In the genomic region with DNA sequence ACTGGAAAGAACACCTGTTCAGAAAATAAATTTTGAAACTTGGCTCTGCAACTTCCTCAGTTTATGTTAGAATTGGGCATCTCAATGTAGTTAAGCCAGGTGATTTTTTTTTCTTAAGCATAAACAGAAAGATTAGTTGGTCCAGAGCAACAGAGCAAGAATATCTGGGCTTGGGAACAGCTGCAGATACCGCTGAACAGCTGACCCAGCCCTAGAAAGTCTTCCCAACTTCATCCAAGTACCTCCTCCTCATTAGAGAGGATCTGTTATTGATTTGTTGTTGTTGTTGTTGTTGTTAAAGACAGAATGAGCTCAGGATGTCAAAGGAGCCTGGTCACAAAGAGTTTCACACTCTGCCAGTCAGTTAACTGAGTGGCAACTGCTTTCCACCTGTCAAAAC, we compare ENCODE assay signal across 31 mouse cellular contexts. TPM values are rescaled to one million over a fixed set of nuclear protein-coding genes. Genes with fewer than 3 reads are reported as not detected.
"Had no signal": no experiment of that assay in that cellular context is flagged by ENCODE, and none has a peak within 500 bp of the region (broad histone marks: within the 10 kb centered on the region; RNA-seq: fewer than 3 reads in every experiment).

No protein-coding gene starts in this region.

- H3K9ac ChIP-seq: limb, embryonic 12.5 days; limb, embryonic 13.5 days; limb, embryonic 15.5 days; liver, embryonic 12.5 days; liver, embryonic 13.5 days; liver, embryonic 14.5 days; liver, embryonic 15.5 days; liver, postnatal 0 days; lung, embryonic 14.5 days; lung, embryonic 15.5 days; midbrain, embryonic 12.5 days; midbrain, embryonic 13.5 days; midbrain, embryonic 15.5 days; neural tube, embryonic 12.5 days had no signal

- H3K9me3 ChIP-seq: limb, embryonic 10.5 days; limb, embryonic 12.5 days; limb, embryonic 13.5 days; limb, embryonic 15.5 days; liver, embryonic 15.5 days; lung, embryonic 15.5 days; midbrain, embryonic 10.5 days; midbrain, embryonic 12.5 days; midbrain, embryonic 13.5 days; midbrain, embryonic 15.5 days; neural tube, embryonic 12.5 days had no signal

- H3K36me3 ChIP-seq: limb, embryonic 10.5 days; limb, embryonic 12.5 days; limb, embryonic 13.5 days; limb, embryonic 15.5 days; liver, embryonic 12.5 days; liver, embryonic 13.5 days; liver, embryonic 15.5 days; lung, embryonic 15.5 days; midbrain, embryonic 10.5 days; midbrain, embryonic 12.5 days; midbrain, embryonic 13.5 days; midbrain, embryonic 15.5 days; neural tube, embryonic 12.5 days had no signal

- H3K27me3 ChIP-seq: limb, embryonic 12.5 days; limb, embryonic 13.5 days; limb, embryonic 15.5 days; liver, embryonic 12.5 days; liver, embryonic 13.5 days; liver, embryonic 15.5 days; lung, embryonic 15.5 days; megakaryocyte, embryonic 14.5 days; midbrain, embryonic 12.5 days; midbrain, embryonic 13.5 days; midbrain, embryonic 15.5 days; neural tube, embryonic 12.5 days had no signal

- ATAC-seq: liver, embryonic 12.5 days; liver, postnatal 0 days; lung, postnatal 0 days; midbrain, embryonic 13.5 days; midbrain, embryonic 15.5 days; midbrain, embryonic 16.5 days had no signal

- H3K4me1 ChIP-seq: limb, embryonic 10.5 days; limb, embryonic 12.5 days; limb, embryonic 13.5 days; limb, embryonic 15.5 days; liver, embryonic 12.5 days; liver, embryonic 13.5 days; liver, embryonic 15.5 days; lung, embryonic 15.5 days; megakaryocyte, embryonic 14.5 days; midbrain, embryonic 10.5 days; midbrain, embryonic 12.5 days; midbrain, embryonic 13.5 days; midbrain, embryonic 15.5 days; neural tube, embryonic 12.5 days had no signal

- H3K4me3 ChIP-seq: limb, embryonic 10.5 days; limb, embryonic 12.5 days; limb, embryonic 13.5 days; limb, embryonic 15.5 days; liver, embryonic 12.5 days; liver, embryonic 13.5 days; liver, embryonic 15.5 days; lung, embryonic 15.5 days; megakaryocyte, embryonic 14.5 days; midbrain, embryonic 10.5 days; midbrain, embryonic 12.5 days; midbrain, embryonic 13.5 days; midbrain, embryonic 15.5 days; neural tube, embryonic 12.5 days had no signal

- H3K27ac ChIP-seq: limb, embryonic 10.5 days; limb, embryonic 12.5 days; limb, embryonic 13.5 days; limb, embryonic 15.5 days; liver, embryonic 12.5 days; liver, embryonic 13.5 days; liver, embryonic 14.5 days; liver, embryonic 15.5 days; lung, embryonic 15.5 days; macrophage; midbrain, embryonic 10.5 days; midbrain, embryonic 12.5 days; midbrain, embryonic 13.5 days; midbrain, embryonic 15.5 days; neural tube, embryonic 12.5 days had no signal

- H3K4me2 ChIP-seq: limb, embryonic 12.5 days; limb, embryonic 13.5 days; limb, embryonic 15.5 days; liver, embryonic 11.5 days; liver, embryonic 12.5 days; liver, embryonic 13.5 days; liver, embryonic 15.5 days; lung, embryonic 14.5 days; lung, embryonic 15.5 days; midbrain, embryonic 11.5 days; midbrain, embryonic 12.5 days; midbrain, embryonic 13.5 days; midbrain, embryonic 15.5 days; neural tube, embryonic 12.5 days had no signal

RNA-seq across cellular contexts. Expression of a gene that starts 31.1 kb away (rescaled TPM):
- polyA plus RNA-seq: limb, embryonic 10.5 days; limb, embryonic 11.5 days; limb, embryonic 12.5 days; limb, embryonic 13.5 days; limb, embryonic 14.5 days; limb, embryonic 15.5 days; liver, adult 2 months; liver, embryonic 11.5 days; liver, embryonic 12.5 days; liver, embryonic 13.5 days; liver, embryonic 14.5 days; liver, embryonic 15.5 days; liver, embryonic 16.5 days; liver, postnatal 0 days; lung, adult 2 months; lung, embryonic 14.5 days; lung, embryonic 15.5 days; lung, embryonic 16.5 days; lung, postnatal 0 days; macrophage; midbrain, embryonic 10.5 days; midbrain, embryonic 11.5 days; midbrain, embryonic 12.5 days; midbrain, embryonic 13.5 days; midbrain, embryonic 16.5 days; midbrain, postnatal 0 days; neural tube, embryonic 11.5 days; neural tube, embryonic 12.5 days had no signal

RNA-seq across cellular contexts. Expression of a gene that starts 58.8 kb away (rescaled TPM):
- polyA plus RNA-seq: limb, embryonic 10.5 days; limb, embryonic 11.5 days; limb, embryonic 12.5 days; limb, embryonic 13.5 days; limb, embryonic 14.5 days; limb, embryonic 15.5 days; liver, adult 2 months; liver, embryonic 11.5 days; liver, embryonic 12.5 days; liver, embryonic 13.5 days; liver, postnatal 0 days; lung, adult 2 months; lung, embryonic 14.5 days; lung, embryonic 16.5 days; macrophage; midbrain, embryonic 14.5 days; midbrain, embryonic 15.5 days; midbrain, embryonic 16.5 days; neural tube, embryonic 11.5 days; neural tube, embryonic 12.5 days had no signal
